Mouse (Mus musculus): ENCODE data around the gene Spin2e. TPM values are rescaled to one million over a fixed set of nuclear protein-coding genes. Genes with fewer than 3 reads are reported as not detected.

Spin2e gene
- polyA plus RNA-seq (2021; fragmentation: Nextera tagmentation): not detected in 2 replicates
- long read RNA-seq, experiment 1: 0 reads
- long read RNA-seq, experiment 2: 0 reads

GRCm38 (mm10) chrX:31618820-31619219 lies at the start of gene Spin2e:
Gene Spin2e (minus strand): TSS chrX:31618920.

GRCm38 (mm10) chrX:31574183-31574582 lies 44.5 kb downstream of the Spin2e start, which contains the start of gene Gm21883:
Gene Gm21883 (minus strand): TSS chrX:31574283.

Other genes with a start within 250 kb of the Spin2e start
- gene Btbd35f19, start 235.0 kb downstream of the Spin2e start, polyA plus RNA-seq (2021; fragmentation: Nextera tagmentation): not detected in 2 replicates
- not detected in 2 replicates for gene Gm21883, start 44.6 kb downstream of the Spin2e start, polyA plus RNA-seq (2021; fragmentation: Nextera tagmentation)
- not detected in 2 replicates for gene Btbd35f25, start 98.2 kb upstream of the Spin2e start, polyA plus RNA-seq (2021; fragmentation: Nextera tagmentation)